Mouse (Mus musculus) inflammation-experienced regulatory T-cells, adult 6 months (primary cell): ENCODE data around the gene Atpaf1. TPM values are rescaled to one million over a fixed set of nuclear protein-coding genes. Genes with fewer than 3 reads are reported as not detected.

ENCODE experiments used
- ATAC-seq: one replicate; pipeline ENCODE4 v1.8.0; 2017
- polyA plus RNA-seq, 3 experiments: library from polyadenylated mRNA; unstranded; fragments of 100-300 nt; shearing (Covaris generic); gene quantifications; one replicate each; pipeline ENCODE4 v1.2.1; 2017

Gene Atpaf1
- 10 to 100 TPM; 17.7 to 20.9 (median 19.0) TPM for polyA plus RNA-seq

DNA sequence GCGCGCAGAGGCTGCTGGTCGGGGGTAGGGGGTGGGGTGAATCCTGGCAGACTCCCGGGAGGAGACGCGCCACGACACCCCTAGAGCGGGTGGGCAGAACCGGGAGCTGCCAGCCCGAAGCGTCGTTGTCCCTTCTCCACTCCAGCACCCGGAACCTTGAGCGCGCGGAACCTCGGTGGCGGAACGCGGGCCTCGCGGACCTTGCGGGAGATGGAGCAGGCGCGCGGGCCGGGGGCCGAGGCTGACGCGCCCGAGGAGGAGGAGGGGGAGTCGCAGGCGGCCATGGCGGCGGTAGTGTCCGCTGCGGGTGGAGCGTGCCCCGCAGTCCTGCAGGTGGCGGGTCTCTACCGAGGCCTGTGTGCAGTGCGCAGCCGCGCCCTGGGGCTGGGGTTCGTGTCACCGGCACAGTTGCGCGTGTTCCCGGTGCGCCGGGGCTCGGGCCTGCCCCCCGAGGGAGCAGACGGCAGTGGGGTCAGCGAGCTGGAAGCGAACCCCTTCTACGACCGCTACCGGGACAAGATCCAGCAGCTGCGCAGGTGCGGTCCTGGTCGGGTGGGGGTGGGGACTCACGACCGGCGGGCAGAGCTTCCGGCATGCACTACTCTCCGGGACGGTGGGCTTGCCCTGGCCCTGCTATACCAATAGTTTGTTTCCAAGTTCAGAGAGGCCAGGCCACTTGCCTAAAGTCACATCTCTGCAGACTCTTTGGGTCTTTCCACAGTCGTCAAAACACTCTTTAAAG, at the start of gene Atpaf1:
Atpaf1 (plus strand) TSS at position 44 of the 742 bp plus-strand sequence.
- ATAC-seq = peak; percentile 82

DNA sequence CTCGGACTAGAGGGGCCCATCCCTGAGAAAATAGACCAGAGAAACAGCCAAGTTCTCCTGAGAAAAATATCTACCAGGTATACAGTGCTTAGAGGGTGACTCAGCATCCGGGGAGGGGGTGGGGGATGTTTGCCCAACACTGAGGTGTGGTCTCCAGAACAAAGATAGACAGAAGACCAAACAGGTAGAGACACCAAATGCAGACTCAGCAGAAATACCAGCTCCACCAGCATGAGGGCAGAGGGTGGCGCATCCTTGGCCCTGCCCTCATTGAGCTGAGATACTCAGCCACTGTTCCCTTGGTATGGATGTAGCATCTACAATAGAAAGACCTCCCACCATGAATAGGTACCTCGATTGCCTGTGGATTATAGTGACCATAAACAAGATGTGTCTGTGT, 49.7 kb upstream of the Atpaf1 start:
- no peak for ATAC-seq

DNA sequence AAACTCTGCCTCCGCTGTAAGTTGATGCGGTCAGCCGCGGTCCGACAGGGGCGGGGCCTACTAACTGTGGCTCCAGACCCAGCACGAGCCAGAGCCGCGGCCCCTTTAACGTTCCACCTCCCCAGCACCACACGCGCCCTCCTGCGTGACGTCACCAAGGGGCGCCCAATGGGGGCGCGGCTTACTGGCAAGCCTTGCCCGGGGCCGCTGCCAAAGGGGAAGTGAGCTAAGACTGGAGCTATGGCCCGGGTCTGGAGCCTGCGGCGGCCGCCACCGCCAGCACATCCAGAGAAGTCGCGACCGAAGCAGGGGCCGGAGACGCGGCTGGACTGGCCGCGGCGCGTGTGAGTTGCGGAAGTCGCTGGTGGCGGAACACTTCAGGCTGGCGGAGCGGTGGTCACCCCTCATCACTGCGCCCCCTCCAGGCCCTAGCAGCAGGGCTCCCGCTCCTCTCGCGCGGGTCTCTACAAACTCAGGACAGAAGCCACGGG, 47.0 kb upstream of the Atpaf1 start, which contains the start of gene Efcab14:
Efcab14 (plus strand) TSS at position 194 of the 491 bp plus-strand sequence.
- peak; percentile 97 for ATAC-seq

DNA sequence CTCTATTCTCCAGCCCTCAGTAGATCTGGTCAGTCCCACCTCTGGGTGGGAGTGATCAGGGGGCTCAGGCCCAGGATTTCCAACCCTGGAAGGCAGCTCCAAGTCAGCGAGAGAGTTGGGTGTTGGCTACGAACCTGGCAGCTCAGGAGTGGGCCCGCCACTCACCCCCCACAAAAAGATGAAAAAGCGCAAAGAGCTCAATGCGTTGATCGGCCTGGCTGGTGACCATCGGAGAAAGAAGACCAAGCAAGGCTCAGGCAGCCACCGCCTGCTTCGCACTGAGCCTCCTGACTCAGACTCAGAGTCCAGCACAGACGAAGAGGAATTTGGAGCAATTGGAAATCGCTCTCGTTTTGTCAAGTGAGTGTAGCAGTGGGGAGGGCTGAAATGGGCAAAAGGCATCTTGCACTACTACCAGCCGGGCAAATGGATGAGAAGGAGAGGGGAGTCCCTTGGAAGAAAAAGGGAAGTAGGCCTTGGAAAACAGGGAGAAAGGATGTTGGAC, 46.1 kb upstream of the Atpaf1 start:
- ATAC-seq = no peak

GRCm38 (mm10) chr4:115742658-115743057, 42.0 kb upstream of the Atpaf1 start:
- no peak for ATAC-seq

GRCm38 (mm10) chr4:115743096-115743495, 41.5 kb upstream of the Atpaf1 start:
- no peak for ATAC-seq

GRCm38 (mm10) chr4:115748181-115748580, 36.4 kb upstream of the Atpaf1 start:
- no peak for ATAC-seq

- no peak for ATAC-seq
Observed at GRCm38 (mm10) chr4:115749336-115749735, 35.3 kb upstream of the Atpaf1 start.

GRCm38 (mm10) chr4:115754101-115754500, 30.5 kb upstream of the Atpaf1 start:
- no peak for ATAC-seq

- no peak for ATAC-seq
Observed at GRCm38 (mm10) chr4:115754851-115755250, 29.8 kb upstream of the Atpaf1 start.

- no peak for ATAC-seq
Observed at GRCm38 (mm10) chr4:115761206-115761605, 23.4 kb upstream of the Atpaf1 start.

- ATAC-seq = no peak
Observed at GRCm38 (mm10) chr4:115764581-115764980, 20.0 kb upstream of the Atpaf1 start.

- no peak for ATAC-seq
Observed at GRCm38 (mm10) chr4:115767647-115768467, 16.8 kb upstream of the Atpaf1 start.

DNA sequence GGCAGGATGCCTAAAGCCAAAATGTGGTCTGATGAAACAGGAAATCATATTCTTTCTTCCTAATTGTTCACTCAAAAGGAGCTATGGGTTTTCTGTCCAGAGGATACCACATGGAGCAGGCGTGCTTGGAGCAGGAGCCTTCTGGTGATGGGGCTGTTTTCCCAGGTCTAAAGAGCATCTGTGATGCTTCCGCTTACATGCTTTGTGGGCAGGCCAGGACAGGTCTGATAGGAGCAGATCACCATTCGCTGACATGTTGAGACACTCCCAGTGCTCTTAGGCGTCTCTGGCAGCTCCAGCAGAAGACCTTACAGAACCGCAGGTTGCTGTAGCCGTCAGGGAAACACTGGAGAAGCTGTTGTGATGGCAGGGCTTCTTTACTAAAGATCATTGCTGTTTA, 9.6 kb upstream of the Atpaf1 start:
- ATAC-seq = no peak

- no peak for ATAC-seq
Observed at GRCm38 (mm10) chr4:115777627-115778026, 7.0 kb upstream of the Atpaf1 start.

DNA sequence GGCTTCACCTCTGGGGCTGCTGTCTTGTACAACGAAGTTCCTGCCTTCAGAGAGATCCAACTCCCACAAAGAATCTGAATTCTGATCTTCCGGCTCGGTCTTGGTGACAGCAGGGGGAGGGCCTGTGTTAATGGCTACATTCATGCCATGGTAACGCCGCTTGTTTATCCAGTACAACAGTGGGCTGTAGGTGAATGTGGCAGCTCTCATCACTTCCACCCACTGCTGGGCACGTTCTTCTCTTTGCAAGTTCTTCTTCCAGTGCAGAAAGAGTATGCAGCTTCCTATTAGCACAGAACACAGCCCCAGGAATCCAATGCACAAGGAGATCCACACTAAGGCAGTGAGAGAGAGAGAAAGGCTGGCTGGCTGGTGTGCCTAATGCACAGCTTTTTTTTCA, 4.3 kb upstream of the Atpaf1 start:
- ATAC-seq = no peak

DNA sequence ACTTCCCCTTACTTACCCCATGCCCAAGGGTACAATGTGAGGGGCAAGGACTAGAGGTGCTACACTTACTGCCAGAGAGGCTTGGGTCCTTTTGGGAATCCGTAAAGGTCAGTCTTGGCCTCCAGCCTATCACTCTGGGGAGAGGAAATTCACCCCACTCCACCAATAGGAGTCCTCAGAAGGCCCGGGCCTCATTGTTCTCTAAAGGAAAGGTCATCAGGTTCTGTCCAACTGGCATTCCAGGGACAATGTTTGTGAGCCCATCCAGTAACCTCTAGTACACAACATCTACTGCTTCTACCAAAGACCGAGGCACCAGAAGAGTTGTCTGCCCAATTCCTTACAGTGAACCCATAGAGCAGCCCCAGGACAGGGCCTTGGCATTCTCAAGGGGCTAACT, 3.7 kb upstream of the Atpaf1 start, which contains the start of gene Tex38:
Tex38 (minus strand) TSS at position 101 of the 400 bp plus-strand sequence.
- ATAC-seq = no peak

DNA sequence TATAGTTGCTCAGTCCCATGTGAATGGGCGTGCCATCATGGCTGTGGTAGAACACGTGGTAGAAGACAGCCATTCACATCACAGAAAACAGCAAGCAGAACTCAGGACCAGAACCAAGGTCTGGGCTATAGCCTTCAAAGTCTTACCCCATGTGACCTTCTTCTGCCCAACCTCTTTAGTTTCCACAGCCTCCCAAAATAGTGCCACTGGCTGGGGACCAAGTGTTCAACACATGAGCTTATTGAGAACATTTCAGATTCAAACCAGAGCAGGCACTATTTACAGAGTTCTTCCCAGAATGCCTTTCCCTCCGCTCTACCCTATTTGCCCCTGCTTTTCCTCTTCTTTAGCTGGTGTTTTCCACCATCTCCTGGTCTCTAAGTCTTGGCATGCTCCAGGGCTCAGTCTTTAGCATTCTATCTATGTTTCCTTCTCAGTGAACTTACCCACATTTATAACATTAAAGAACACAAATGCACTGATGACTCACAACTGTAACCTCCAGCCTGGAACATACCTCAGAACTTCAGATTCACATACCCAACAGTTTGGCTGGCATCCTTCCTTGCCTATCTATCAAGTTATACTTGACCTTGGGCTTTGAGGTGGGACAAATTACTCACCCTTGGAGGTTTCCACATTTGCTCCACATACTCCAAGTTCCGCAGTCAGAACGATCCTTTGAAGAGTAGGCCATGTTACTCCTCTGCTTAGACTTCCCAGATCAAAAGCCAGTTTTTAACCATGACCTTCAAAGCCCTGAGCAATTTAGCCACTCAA, 2.4 kb upstream of the Atpaf1 start:
- no peak for ATAC-seq

DNA sequence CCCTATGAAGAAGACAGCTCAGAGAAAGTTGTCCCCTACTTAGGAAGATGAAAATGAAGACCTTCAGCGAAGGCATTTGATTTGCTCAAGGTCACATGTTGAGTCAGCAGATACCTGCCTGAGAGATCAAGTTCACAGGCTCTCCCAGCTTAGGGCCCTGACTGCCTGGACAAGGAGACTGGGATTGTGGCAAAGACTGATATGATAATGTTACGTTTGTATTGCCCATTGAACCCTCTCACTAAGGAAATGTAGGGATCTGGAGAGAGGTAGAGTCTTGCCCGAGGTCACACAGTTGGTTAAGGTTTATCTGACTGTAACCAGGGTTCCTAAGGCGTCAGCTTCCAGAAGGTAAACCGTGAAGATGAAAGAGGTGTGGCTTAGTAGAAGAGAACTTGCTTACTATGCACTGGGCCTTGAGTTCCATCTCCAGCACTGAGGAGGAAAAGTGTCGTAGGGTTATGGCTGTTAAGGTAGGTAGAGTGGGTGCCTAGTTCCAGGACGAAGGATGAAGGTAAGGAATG, 961 bp downstream of the Atpaf1 start:
- peak; percentile 19 for ATAC-seq

- ATAC-seq = no peak
Observed at GRCm38 (mm10) chr4:115790864-115791263, 6.3 kb downstream of the Atpaf1 start.

GRCm38 (mm10) chr4:115795360-115795759, 10.7 kb downstream of the Atpaf1 start:
- no peak for ATAC-seq

- no peak for ATAC-seq
Observed at GRCm38 (mm10) chr4:115799981-115800380, 15.4 kb downstream of the Atpaf1 start.
